15 mouse cellular contexts compared by ENCODE assay signal in the genomic region with DNA sequence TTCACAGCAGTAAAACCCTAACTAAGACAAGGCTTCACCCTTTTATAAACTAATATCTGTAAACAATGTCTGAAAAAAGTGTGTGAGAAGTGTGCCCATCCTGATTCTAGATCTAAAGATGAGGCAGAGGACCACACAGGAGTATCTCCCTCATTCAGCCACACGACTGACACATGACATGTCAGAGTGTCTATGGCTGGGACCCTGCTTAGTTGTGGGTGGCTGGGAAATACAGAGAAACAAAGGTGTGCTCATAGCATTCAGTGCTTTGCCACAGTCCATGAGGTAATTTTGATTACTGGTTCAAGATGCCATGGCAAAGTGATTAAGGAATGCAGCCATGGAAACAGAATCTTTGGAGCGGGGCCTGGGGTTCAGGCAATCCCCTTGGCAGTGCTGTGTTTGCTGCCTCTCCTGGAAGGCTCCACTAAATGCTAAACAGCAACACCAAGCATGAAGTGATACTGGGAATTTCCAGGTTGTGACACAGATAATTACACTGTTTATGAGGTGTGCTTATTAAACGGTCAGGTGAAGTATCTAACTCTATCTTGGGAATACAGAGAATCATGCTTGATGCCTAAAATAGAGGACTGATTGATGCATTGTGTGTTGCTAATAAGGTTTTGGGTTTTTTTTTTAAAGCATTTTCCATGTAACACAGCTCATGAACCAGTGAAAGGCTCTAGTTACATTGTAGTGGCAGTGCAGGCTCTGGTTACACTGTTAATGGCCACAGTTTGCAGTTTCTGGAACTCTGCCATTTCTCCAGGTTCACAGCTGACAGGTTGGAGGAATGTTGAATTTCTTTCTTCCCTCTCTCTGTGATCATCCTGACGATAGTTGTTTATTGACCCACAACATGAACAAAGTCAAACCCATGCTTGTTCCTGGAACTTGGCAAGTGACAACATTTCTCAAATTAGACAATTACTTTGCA. TPM values are rescaled to one million over a fixed set of nuclear protein-coding genes. Genes with fewer than 3 reads are reported as not detected.
DNase-seq lines count a peak whose midpoint lies in the region; ATAC-seq and TF ChIP-seq lines count a peak whose summit lies in the region.
"Had no signal": no experiment of that assay in that cellular context is flagged by ENCODE, and none has a peak within 500 bp of the region (broad histone marks: within the 10 kb centered on the region; RNA-seq: fewer than 3 reads in every experiment).

No protein-coding gene starts in this region.

- H3K4me3 ChIP-seq in lung, embryonic 14.5 days (ENCODE audit: low read depth, low read length): no peak overlapping the region
- no peak overlapping the region for H3K4me3 ChIP-seq in kidney, adult 2 months (ENCODE audit: insufficient read depth, low read depth, low read length)
- no peak overlapping the region for H3K4me3 ChIP-seq in limb, embryonic 13.5 days
- H3K4me3 ChIP-seq: hindbrain, embryonic 10.5 days; liver, embryonic 15.5 days; midbrain, embryonic 15.5 days had no signal

- ATAC-seq in lung, embryonic 14.5 days (ENCODE audit: insufficient read depth): no peak
- peak; percentile 80 for ATAC-seq in limb, embryonic 13.5 days (ENCODE audit: low FRiP score, low read depth)
- ATAC-seq: intestine, postnatal 0 days; midbrain, embryonic 15.5 days had no signal

- 67% methylated on average over 4 of the region's 4 CpGs for WGBS in lung, embryonic 14.5 days
- 49% methylated on average over 4 of the region's 4 CpGs for WGBS in kidney, adult 2 months
- WGBS in limb, embryonic 13.5 days: 28% methylated on average over 4 of the region's 4 CpGs

- DNase-seq in embryo, embryonic 10.5 days (ENCODE audit: low spot score): peak; percentile 20
- no peak for DNase-seq in embryo, embryonic 9.5 days (ENCODE audit: extremely low spot score)
- peak; percentile 67 for DNase-seq in lung, embryonic 14.5 days
- DNase-seq in lung, postnatal 36 days: no peak
- DNase-seq in kidney, adult 2 months: peak; percentile 45
- no peak for DNase-seq in adrenal gland, postnatal 10 days
- no peak for DNase-seq in cerebellum, adult 11-12 months
- DNase-seq: adrenal gland, adult 8-10 months; layer of hippocampus, adult 9-11 months; lung, postnatal 4 days had no signal

- no peak overlapping the region for H3K4me2 ChIP-seq in lung, embryonic 14.5 days
- peak overlapping the region; percentile 19; the same call in 1 of the 2 replicates for H3K4me2 ChIP-seq in limb, embryonic 13.5 days (replicated peaks)
- H3K4me2 ChIP-seq: liver, embryonic 15.5 days; midbrain, embryonic 15.5 days had no signal

- no peak overlapping the region for H3K9ac ChIP-seq in lung, embryonic 14.5 days
- no peak overlapping the region for H3K9ac ChIP-seq in limb, embryonic 13.5 days
- H3K9ac ChIP-seq: liver, embryonic 15.5 days; midbrain, embryonic 15.5 days had no signal

- no peaks in the 10 kb centered on the region for H3K9me3 ChIP-seq in lung, embryonic 14.5 days (ENCODE audit: low read depth, low read length)
- no peaks in the 10 kb centered on the region for H3K9me3 ChIP-seq in limb, embryonic 13.5 days
- H3K9me3 ChIP-seq: hindbrain, embryonic 10.5 days; liver, embryonic 15.5 days; midbrain, embryonic 15.5 days had no signal

- no peak for TF ChIP-seq POLR2A in kidney, adult 2 months (IDR thresholded peaks at IDR 0.05; ENCODE audit: low read depth, low read length)

- no peaks in the 10 kb centered on the region for H3K36me3 ChIP-seq in lung, embryonic 14.5 days (ENCODE audit: insufficient read depth)
- H3K36me3 ChIP-seq in kidney, adult 2 months (ENCODE audit: control insufficient read depth, insufficient read depth, low read length): no peaks in the 10 kb centered on the region
- no peaks in the 10 kb centered on the region for H3K36me3 ChIP-seq in limb, embryonic 13.5 days
- H3K36me3 ChIP-seq: hindbrain, embryonic 10.5 days; liver, embryonic 15.5 days; midbrain, embryonic 15.5 days had no signal

- no peak for TF ChIP-seq CTCF in lung, embryonic 14.5 days (IDR thresholded peaks at IDR 0.05; ENCODE audit: low read depth)
- TF ChIP-seq CTCF in kidney, adult 2 months (conservative IDR thresholded peaks at IDR 0.05; ENCODE audit: insufficient read depth, insufficient read length, low read depth, low read length): no peak

- H3K27me3 ChIP-seq in lung, embryonic 14.5 days (ENCODE audit: insufficient read depth, low read length): no peaks in the 10 kb centered on the region
- H3K27me3 ChIP-seq in kidney, adult 2 months (replicated peaks; ENCODE audit: control insufficient read depth, insufficient read depth, low read length): no peaks in the 10 kb centered on the region
- no peaks in the 10 kb centered on the region for H3K27me3 ChIP-seq in limb, embryonic 13.5 days
- H3K27me3 ChIP-seq: liver, embryonic 15.5 days; midbrain, embryonic 15.5 days had no signal

- no peak overlapping the region for H3K27ac ChIP-seq in lung, embryonic 14.5 days (ENCODE audit: low read depth)
- H3K27ac ChIP-seq in kidney, adult 2 months (ENCODE audit: insufficient read depth, low read depth, low read length): no peak overlapping the region
- peak overlapping the region; percentile 77 for H3K27ac ChIP-seq in limb, embryonic 13.5 days
- H3K27ac ChIP-seq: hindbrain, embryonic 10.5 days; liver, embryonic 15.5 days; midbrain, embryonic 15.5 days had no signal

- H3K4me1 ChIP-seq in lung, embryonic 14.5 days (ENCODE audit: insufficient read depth): no peaks in the 10 kb centered on the region
- H3K4me1 ChIP-seq in kidney, adult 2 months (ENCODE audit: control insufficient read depth, insufficient read depth, low read length): 0 out of 2 replicates have a peak, but pooled peaks cover 4% of the 10 kb centered on the region
- H3K4me1 ChIP-seq in limb, embryonic 13.5 days: peaks cover 29% of the 10 kb centered on the region
- H3K4me1 ChIP-seq: hindbrain, embryonic 10.5 days; liver, embryonic 15.5 days; midbrain, embryonic 15.5 days had no signal

RNA-seq across cellular contexts. Expression of a gene that starts 29.9 kb away (rescaled TPM):
- polyA plus RNA-seq in lung, embryonic 14.5 days (2014; fragmentation: Nextera tagmentation; extraction: Ambion mirVana): 21.5 and 22.9 TPM in 2 replicates
- 7.6 and 8.4 TPM in 2 replicates for polyA plus RNA-seq in kidney, adult 2 months (2012; rRNA removed)
- 7.5 and 7.6 TPM in 2 replicates for polyA plus RNA-seq in limb, embryonic 13.5 days (2015; fragmentation: Nextera tagmentation; extraction: Ambion mirVana)
- total RNA-seq in adrenal gland, postnatal 10 days (2021): 10 to 100 TPM; 38.4 to 39.5 TPM

Comparison
In these comparisons a context has a peak if more than half of its experiments do, and no peak if none do; other contexts are left out.
1. DNase-seq: peak in embryo, embryonic 10.5 days (single experiment), lung, embryonic 14.5 days (single experiment) and kidney, adult 2 months (single experiment); none in embryo, embryonic 9.5 days (single experiment), lung, postnatal 36 days (single experiment), adrenal gland, postnatal 10 days (single experiment) and cerebellum, adult 11-12 months (single experiment).